Mouse (Mus musculus): ENCODE measurements around the gene Il16. TPM values are rescaled to one million over a fixed set of nuclear protein-coding genes. Genes with fewer than 3 reads are reported as not detected.

Gene Il16
- polyA plus RNA-seq, 1 experiment from 2014 or later: 1.6 TPM

GRCm38 (mm10) chr7:83635726-83636125 lies 109.8 kb downstream of the Il16 start:
- ATAC-seq (replicated peaks; ENCODE audit: insufficient number of reproducible peaks, low FRiP score, low TSS enrichment, low read depth): no peak
- no peaks in the 10 kb centered on the region for H3K27me3 ChIP-seq (ENCODE audit: control insufficient read depth, insufficient read depth, low read length)
- 81% methylated on average over 2 of the region's 2 CpGs for WGBS
- no peak overlapping the region for H3K9ac ChIP-seq (replicated peaks; ENCODE audit: low read length)
- no peak overlapping the region for H3K4me2 ChIP-seq (ENCODE audit: low read depth, low read length)
- H3K4me1 ChIP-seq (ENCODE audit: control insufficient read depth, insufficient read depth, low read length): 0 out of 2 replicates have a peak, but pooled peaks cover 3% of the 10 kb centered on the region
- no peak overlapping the region for H3K4me3 ChIP-seq (ENCODE audit: low read depth, low read length)
- H3K9me3 ChIP-seq (replicated peaks; ENCODE audit: control insufficient read depth, low read length): no peaks in the 10 kb centered on the region
- no peak overlapping the region for H3K27ac ChIP-seq (replicated peaks; ENCODE audit: low read depth, low read length)
- H3K36me3 ChIP-seq (replicated peaks; ENCODE audit: control insufficient read depth, insufficient read depth, low read depth, low read length): peaks cover 3% of the 10 kb centered on the region
- DNase-seq (ENCODE audit: low spot score): no peak

DNA sequence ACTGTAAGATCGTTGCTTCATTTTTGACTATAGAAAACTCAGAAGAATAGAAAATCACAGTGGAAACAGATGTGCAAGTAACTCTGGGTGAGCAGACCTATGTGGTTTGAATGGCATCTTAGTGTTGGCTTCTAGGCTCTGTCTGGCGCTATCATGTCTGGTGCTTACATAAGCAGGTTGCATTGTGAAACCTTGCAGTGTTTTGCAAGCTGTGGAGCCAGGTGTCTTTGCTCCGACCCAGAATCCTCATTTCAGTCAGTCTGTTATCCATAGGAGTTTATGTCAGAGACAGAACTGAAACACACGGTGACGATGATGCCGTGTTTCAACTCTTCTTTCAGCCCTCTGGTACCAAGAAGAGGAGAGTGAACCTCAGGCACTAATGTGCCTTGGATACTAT lies 111.7 kb downstream of the Il16 start:
- 92% methylated on average over 6 of the region's 6 CpGs for WGBS
- Histone ChIP-seq H3K4me2 (ENCODE audit: low read depth, low read length) (no peak overlapping the region), H3K27ac (replicated peaks; ENCODE audit: low read depth, low read length) (no peak overlapping the region), H3K4me1 (ENCODE audit: control insufficient read depth, insufficient read depth, low read length) (0 out of 2 replicates have a peak, but pooled peaks cover 3% of the 10 kb centered on the region), H3K27me3 (ENCODE audit: control insufficient read depth, insufficient read depth, low read length) (no peaks in the 10 kb centered on the region), H3K9ac (replicated peaks; ENCODE audit: low read length) (no peak overlapping the region), H3K9me3 (replicated peaks; ENCODE audit: control insufficient read depth, low read length) (no peaks in the 10 kb centered on the region), H3K36me3 (replicated peaks; ENCODE audit: control insufficient read depth, insufficient read depth, low read depth, low read length) (no peaks in the 10 kb centered on the region), H3K4me3 (ENCODE audit: low read depth, low read length) (no peak overlapping the region)
- ATAC-seq (replicated peaks; ENCODE audit: insufficient number of reproducible peaks, low FRiP score, low TSS enrichment, low read depth) (no peak), DNase-seq (ENCODE audit: low spot score) (no peak)

DNA sequence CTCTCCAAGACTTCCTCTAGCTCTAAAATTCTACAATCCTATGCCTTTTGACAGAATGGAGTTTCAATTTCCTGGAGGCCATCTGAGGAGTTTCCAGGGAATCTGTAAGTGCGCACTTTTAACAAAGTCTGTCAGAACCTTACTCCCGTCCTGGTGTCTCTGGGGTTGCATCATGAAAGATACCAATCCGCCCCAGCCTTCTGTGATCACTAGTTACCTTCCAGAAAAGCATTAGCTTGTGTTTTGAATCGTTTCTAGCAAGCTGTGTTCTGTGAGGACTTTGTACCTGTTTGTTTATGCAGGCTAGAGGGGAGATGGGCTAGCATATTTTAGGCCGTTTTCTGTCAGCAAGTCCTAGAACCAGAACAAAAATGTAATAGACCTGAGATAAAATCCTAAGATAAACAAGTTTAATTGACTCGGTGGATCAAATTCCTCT lies 112.8 kb downstream of the Il16 start:
- Histone ChIP-seq H3K4me1 (ENCODE audit: control insufficient read depth, insufficient read depth, low read length) (0 out of 2 replicates have a peak, but pooled peaks cover 3% of the 10 kb centered on the region), H3K27me3 (ENCODE audit: control insufficient read depth, insufficient read depth, low read length) (no peaks in the 10 kb centered on the region), H3K4me3 (ENCODE audit: low read depth, low read length) (peak overlapping the region; percentile 46; the same call in 1 of the 2 replicates), H3K9ac (replicated peaks; ENCODE audit: low read length) (no peak overlapping the region; the same call in 1 of the 2 replicates), H3K27ac (replicated peaks; ENCODE audit: low read depth, low read length) (no peak overlapping the region), H3K36me3 (replicated peaks; ENCODE audit: control insufficient read depth, insufficient read depth, low read depth, low read length) (no peaks in the 10 kb centered on the region), H3K4me2 (ENCODE audit: low read depth, low read length) (peak overlapping the region; percentile 72), H3K9me3 (replicated peaks; ENCODE audit: control insufficient read depth, low read length) (no peaks in the 10 kb centered on the region)
- 40% methylated on average over 6 of the region's 6 CpGs for whole genome bisulfite sequencing
- no peak for DNase-seq (ENCODE audit: low spot score)
- no peak for ATAC-seq (replicated peaks; ENCODE audit: insufficient number of reproducible peaks, low FRiP score, low TSS enrichment, low read depth)

DNA sequence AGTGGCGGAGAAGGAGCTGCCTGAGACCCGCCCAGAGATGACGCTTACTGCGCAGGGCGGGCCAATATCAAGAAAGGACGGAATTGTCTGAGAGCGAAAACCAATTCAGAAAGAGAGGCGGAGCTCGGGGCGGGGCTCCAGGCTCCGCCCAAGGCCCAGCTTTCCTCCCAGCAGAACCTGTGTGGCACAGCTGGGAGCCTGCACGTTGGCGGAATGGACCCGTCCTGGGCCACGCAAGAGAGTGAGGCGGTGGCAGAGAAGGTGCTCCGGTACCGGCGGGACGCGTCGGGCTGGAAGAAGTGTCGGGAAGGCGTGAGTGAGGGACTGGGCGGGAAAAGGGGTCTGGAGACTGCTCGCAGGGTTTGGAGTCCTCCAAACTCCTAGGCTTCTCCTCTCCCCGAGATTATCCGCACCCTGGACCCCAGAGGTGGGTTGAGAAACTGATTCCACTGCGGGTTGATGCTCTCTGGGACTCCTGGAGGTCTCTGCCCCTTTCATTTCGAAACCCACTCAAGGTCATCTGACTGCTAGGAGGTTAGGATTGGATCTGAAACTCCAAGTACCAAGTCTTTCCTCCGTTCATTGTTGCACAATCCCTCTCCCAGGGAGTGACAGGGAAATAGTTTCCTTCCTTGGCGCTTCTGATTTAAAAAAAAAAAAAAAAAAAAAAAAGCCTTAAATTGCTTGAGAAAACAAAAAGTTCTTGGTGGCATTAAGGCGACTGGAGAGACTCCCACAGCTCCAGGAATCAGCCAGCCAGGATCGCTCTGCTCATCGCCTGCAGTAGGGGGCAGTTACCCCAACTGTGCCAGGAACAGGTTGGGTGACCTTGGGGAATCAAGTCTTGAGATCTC lies 113.5 kb downstream of the Il16 start, which contains the start of gene Stard5:
Gene Stard5, plus strand, starts transcription at position 132 of the 854 bp plus-strand sequence.
- ATAC-seq (replicated peaks; ENCODE audit: insufficient number of reproducible peaks, low FRiP score, low TSS enrichment, low read depth) (peak; percentile 96), DNase-seq (ENCODE audit: low spot score) (peak; percentile 95)
- peak within 1 kb of the TSS; percentile 46 for H3K4me3 ChIP-seq (ENCODE audit: low read depth, low read length)
- H3K9me3 ChIP-seq (replicated peaks; ENCODE audit: control insufficient read depth, low read length): no peaks in the 10 kb centered on the region
- H3K4me1 ChIP-seq (ENCODE audit: control insufficient read depth, insufficient read depth, low read length): 0 out of 2 replicates have a peak, but pooled peaks cover 3% of the 10 kb centered on the region
- H3K27ac ChIP-seq (replicated peaks; ENCODE audit: low read depth, low read length): no peak within 1 kb of the TSS
- H3K27me3 ChIP-seq (ENCODE audit: control insufficient read depth, insufficient read depth, low read length): no peaks in the 10 kb centered on the region
- peak within 1 kb of the TSS; percentile 72 for H3K4me2 ChIP-seq (ENCODE audit: low read depth, low read length)
- H3K9ac ChIP-seq (replicated peaks; ENCODE audit: low read length): peak within 1 kb of the TSS; percentile 64
- under 1% methylated on average over 35 of the region's 35 CpGs for WGBS
- H3K36me3 ChIP-seq (replicated peaks; ENCODE audit: control insufficient read depth, insufficient read depth, low read depth, low read length): no peaks in the 10 kb centered on the region

- 0 out of 2 replicates have a peak, but pooled peaks cover 3% of the 10 kb centered on the region for H3K4me1 ChIP-seq (ENCODE audit: control insufficient read depth, insufficient read depth, low read length)
- ATAC-seq (replicated peaks; ENCODE audit: insufficient number of reproducible peaks, low FRiP score, low TSS enrichment, low read depth): no peak
- 14% methylated on average over 11 of the region's 11 CpGs for WGBS
- no peaks in the 10 kb centered on the region for H3K36me3 ChIP-seq (replicated peaks; ENCODE audit: control insufficient read depth, insufficient read depth, low read depth, low read length)
- no peaks in the 10 kb centered on the region for H3K9me3 ChIP-seq (replicated peaks; ENCODE audit: control insufficient read depth, low read length)
- no peaks in the 10 kb centered on the region for H3K27me3 ChIP-seq (ENCODE audit: control insufficient read depth, insufficient read depth, low read length)
- DNase-seq (ENCODE audit: low spot score): no peak
- peak overlapping the region; percentile 46 for H3K4me3 ChIP-seq (ENCODE audit: low read depth, low read length)
- no peak overlapping the region for H3K27ac ChIP-seq (replicated peaks; ENCODE audit: low read depth, low read length)
- peak overlapping the region; percentile 49 for H3K9ac ChIP-seq (replicated peaks; ENCODE audit: low read length)
- H3K4me2 ChIP-seq (ENCODE audit: low read depth, low read length): peak overlapping the region; percentile 72
Observed at GRCm38 (mm10) chr7:83631073-83631827, 114.3 kb downstream of the Il16 start.

DNA sequence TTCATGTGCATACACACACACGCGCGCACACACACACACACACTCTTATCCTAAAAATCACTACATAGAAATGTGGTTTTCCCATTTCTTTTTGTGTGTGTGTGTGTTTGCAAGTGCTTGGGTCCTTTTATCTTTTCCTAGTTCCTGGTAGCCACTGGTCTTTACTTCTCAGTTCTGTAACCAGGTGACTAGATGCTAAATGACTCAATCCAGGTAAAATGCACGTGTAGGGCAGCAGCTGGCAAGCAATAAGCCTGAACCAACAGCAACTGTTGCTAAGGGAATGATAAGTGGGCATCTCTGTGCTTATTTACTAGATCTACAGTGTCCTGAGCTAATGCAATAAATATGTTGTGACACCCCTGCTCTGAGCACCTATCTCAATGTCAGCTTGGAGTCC lies 118.2 kb downstream of the Il16 start:
- H3K9ac ChIP-seq (replicated peaks; ENCODE audit: low read length): no peak overlapping the region
- H3K4me2 ChIP-seq (ENCODE audit: low read depth, low read length): no peak overlapping the region
- no peaks in the 10 kb centered on the region for H3K36me3 ChIP-seq (replicated peaks; ENCODE audit: control insufficient read depth, insufficient read depth, low read depth, low read length)
- ATAC-seq (replicated peaks; ENCODE audit: insufficient number of reproducible peaks, low FRiP score, low TSS enrichment, low read depth) (no peak), DNase-seq (ENCODE audit: low spot score) (no peak)
- 88% methylated on average over 4 of the region's 4 CpGs for WGBS
- H3K4me1 ChIP-seq (ENCODE audit: control insufficient read depth, insufficient read depth, low read length): 0 out of 2 replicates have a peak, but pooled peaks cover 3% of the 10 kb centered on the region
- no peak overlapping the region for H3K27ac ChIP-seq (replicated peaks; ENCODE audit: low read depth, low read length)
- H3K4me3 ChIP-seq (ENCODE audit: low read depth, low read length): no peak overlapping the region
- no peaks in the 10 kb centered on the region for H3K9me3 ChIP-seq (replicated peaks; ENCODE audit: control insufficient read depth, low read length)
- H3K27me3 ChIP-seq (ENCODE audit: control insufficient read depth, insufficient read depth, low read length): no peaks in the 10 kb centered on the region

DNA sequence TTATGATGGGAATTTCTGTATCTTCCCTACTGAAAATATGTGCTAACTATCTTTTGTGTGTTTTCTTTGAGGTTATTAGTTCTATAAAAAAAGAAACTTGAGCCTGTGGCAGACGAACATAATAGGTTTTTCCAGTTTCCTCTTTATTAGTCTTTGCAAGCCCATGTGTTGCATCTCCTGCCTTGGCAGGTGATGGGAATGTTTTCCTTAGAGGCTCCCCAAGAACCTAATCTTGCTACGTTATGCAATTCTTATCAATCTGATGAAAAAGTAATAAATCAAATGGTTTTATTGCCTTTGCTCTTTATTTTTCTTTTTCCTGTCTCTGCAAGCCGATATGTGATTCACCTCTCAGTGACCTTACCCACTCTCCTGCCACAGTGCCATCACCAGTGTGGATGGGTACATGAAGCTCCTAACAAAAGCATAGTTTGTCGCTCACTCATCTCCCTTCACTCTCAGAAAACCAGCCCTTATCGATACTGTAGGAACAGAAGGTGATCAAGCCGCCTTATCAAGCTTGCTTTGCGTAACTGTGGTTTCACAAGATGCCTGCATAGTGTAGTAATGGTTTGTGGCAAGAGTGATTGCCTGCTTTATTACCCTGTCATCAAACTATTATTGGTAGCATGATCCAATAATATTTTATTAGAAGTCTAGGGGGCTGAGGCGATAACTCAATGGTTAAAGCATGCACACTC lies 118.8 kb downstream of the Il16 start:
- Histone ChIP-seq H3K27ac (replicated peaks; ENCODE audit: low read depth, low read length) (no peak overlapping the region), H3K4me1 (ENCODE audit: control insufficient read depth, insufficient read depth, low read length) (0 out of 2 replicates have a peak, but pooled peaks cover 3% of the 10 kb centered on the region), H3K4me3 (ENCODE audit: low read depth, low read length) (no peak overlapping the region), H3K9me3 (replicated peaks; ENCODE audit: control insufficient read depth, low read length) (no peaks in the 10 kb centered on the region), H3K27me3 (ENCODE audit: control insufficient read depth, insufficient read depth, low read length) (no peaks in the 10 kb centered on the region), H3K9ac (replicated peaks; ENCODE audit: low read length) (no peak overlapping the region), H3K4me2 (ENCODE audit: low read depth, low read length) (no peak overlapping the region), H3K36me3 (replicated peaks; ENCODE audit: control insufficient read depth, insufficient read depth, low read depth, low read length) (no peaks in the 10 kb centered on the region)
- no peak for DNase-seq (ENCODE audit: low spot score)
- ATAC-seq (replicated peaks; ENCODE audit: insufficient number of reproducible peaks, low FRiP score, low TSS enrichment, low read depth): no peak
- WGBS: 90% methylated on average over 8 of the region's 8 CpGs
